Comparison of ENCODE assay signal across 12 mouse cellular contexts in the genomic region with DNA sequence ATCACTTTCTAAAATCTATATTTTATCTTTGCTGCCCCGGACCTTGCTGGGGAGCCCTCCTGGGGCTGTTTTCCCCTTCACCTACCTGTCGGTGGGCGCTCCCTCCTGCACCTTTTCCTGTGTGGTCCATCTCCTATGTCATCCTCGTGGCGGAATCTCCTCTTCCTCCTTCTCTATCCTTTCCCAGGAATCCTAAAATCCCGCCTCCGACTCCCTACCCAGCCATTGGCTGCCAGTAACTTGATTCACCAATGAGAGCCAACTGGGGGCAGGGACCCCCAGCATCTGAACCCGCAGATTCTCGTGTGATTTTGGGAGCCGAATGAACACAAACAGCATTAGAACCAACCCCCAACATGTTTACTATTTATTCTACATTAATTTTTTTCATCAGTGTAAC.
"Had no signal": no experiment of that assay in that cellular context is flagged by ENCODE, and none has a peak within 500 bp of the region (broad histone marks: within the 10 kb centered on the region; RNA-seq: fewer than 3 reads in every experiment).

No protein-coding gene starts in this region.

- H3K36me3 ChIP-seq: midbrain, embryonic 15.5 days had no signal

- ATAC-seq: lung, postnatal 0 days; midbrain, embryonic 15.5 days had no signal

- H3K9me3 ChIP-seq: kidney, embryonic 15.5 days; limb, embryonic 13.5 days; liver, embryonic 15.5 days; megakaryocyte, embryonic 14.5 days; midbrain, embryonic 15.5 days; neural tube, embryonic 12.5 days had no signal

- H3K4me1 ChIP-seq: kidney, embryonic 15.5 days; limb, embryonic 13.5 days; liver, embryonic 15.5 days; megakaryocyte, embryonic 14.5 days; midbrain, embryonic 15.5 days; neural tube, embryonic 12.5 days had no signal

- H3K27me3 ChIP-seq: kidney, embryonic 15.5 days; limb, embryonic 13.5 days; liver, embryonic 15.5 days; midbrain, embryonic 15.5 days; neural tube, embryonic 12.5 days had no signal

- H3K4me3 ChIP-seq: kidney, embryonic 15.5 days; limb, embryonic 13.5 days; liver, embryonic 15.5 days; megakaryocyte, embryonic 14.5 days; midbrain, embryonic 15.5 days; neural tube, embryonic 12.5 days had no signal

- DNase-seq: kidney, postnatal 14 days; left cerebral cortex, postnatal 4 days; lung, adult 2 months; spleen, adult 18-20 months; thymus, postnatal 4 days had no signal
